Mouse (Mus musculus) liver, postnatal 0 days (tissue): ENCODE measurements at regions not wholly inside any gene's neighbourhood (a gene's known extent, or its start where the extent isn't known, plus 50 kb on each side); places are given as distances from the start of the nearest gene placed in this dataset.

ENCODE experiments used
- CTCF ChIP-seq: sonication (generic); IDR thresholded peaks from 2 replicates; pipeline ENCODE4 v1.5.1; 2016; ENCODE audit warnings: antibody characterized with exemption, low read depth
- EP300 ChIP-seq: IDR thresholded peaks from 2 replicates; pipeline ENCODE4 v1.6.1; 2016; ENCODE audit warnings: antibody characterized with exemption, low read depth, mild to moderate bottlenecking

DNA sequence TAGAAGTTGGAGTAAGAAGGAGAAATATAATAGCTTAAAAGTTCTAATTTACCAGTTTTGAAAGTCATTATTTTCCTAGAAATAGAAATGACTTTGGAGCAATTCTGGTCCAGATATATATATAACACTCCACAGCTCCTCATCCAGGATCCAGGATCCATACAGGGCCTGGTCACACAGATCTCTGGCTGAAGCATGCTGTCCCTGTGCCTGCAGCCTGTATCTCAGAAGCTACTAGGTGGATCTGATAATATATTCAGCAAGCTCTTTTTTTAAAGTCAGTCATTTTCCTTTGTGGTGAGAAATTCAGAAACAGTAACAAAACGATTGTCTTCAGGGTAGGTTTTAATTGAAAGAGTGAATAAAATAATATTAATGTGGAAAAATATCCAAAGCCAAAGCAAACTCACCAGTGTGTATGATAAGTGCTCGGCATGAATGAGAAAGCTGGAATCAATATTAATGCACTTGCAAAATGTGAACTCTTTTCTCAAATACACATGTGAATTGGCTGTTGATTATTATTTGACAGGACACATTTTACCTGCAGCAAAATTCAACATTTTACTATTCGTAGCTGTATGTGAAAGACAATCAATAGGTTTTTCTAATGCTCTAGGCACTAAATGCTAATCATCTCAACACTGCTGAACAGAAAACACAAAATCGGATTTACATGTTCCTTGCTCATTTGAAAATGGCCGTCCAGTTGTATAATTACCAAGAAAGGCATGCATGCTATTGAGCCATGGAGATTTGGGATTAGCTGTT is 288.1 kb upstream of the Cxadr start:
- no peak for TF ChIP-seq CTCF
- TF ChIP-seq EP300: no peak
